Mouse (Mus musculus): ENCODE measurements around the gene Mapk9. TPM values are rescaled to one million over a fixed set of nuclear protein-coding genes. Genes with fewer than 3 reads are reported as not detected.

The Mapk9 gene
- total and polyA plus RNA-seq, 3 experiments, result 43.1 to 52.8 TPM; not detected in 1

- peaks cover 0 to 2% of the 10 kb centered on the region in 2 experiments; a peak in 1 of 4 replicates for H3K27me3 ChIP-seq (ENCODE audit: control insufficient read depth in 1 of 2, insufficient read depth in 2 of 2, low read length in 2 of 2)
- DNase-seq (ENCODE audit: low read depth, low spot score), result no peak
- no peaks in the 10 kb centered on the region for H3K79me2 ChIP-seq (ENCODE audit: control insufficient read depth, insufficient read depth, low read length, poor library complexity)
- H3K27ac ChIP-seq (ENCODE audit: control insufficient read depth, low read depth, low read length), result no peak overlapping the region
- no peaks in the 10 kb centered on the region for H3K9me3 ChIP-seq (replicated peaks; ENCODE audit: insufficient read depth, low read length)
- TF ChIP-seq GATA1 (IDR thresholded peaks at IDR 0.05; ENCODE audit: low read depth, low read length), result no peak
- TF ChIP-seq ZMIZ1 (IDR thresholded peaks at IDR 0.05; ENCODE audit: low read depth, low read length), result no peak
- TF ChIP-seq USF2 (IDR thresholded peaks at IDR 0.05; ENCODE audit: borderline replicate concordance in 1 of 2, insufficient read depth in 1 of 2, low read depth in 1 of 2, low read length in 2 of 2), result no peak
- TF ChIP-seq JUND (IDR thresholded peaks at IDR 0.05; ENCODE audit: low read depth, low read length), result no peak
- TF ChIP-seq MYC (IDR thresholded peaks at IDR 0.05; ENCODE audit: low read depth, low read length), result no peak
- no peak for TF ChIP-seq CHD1 (IDR thresholded peaks at IDR 0.05; ENCODE audit: low read depth, low read length)
- TF ChIP-seq CTCF (IDR thresholded peaks at IDR 0.05 in 2 of 3, conservative IDR thresholded peaks at IDR 0.05 in 1 of 3; ENCODE audit: control insufficient read depth in 1 of 3, insufficient read depth in 1 of 3, low read depth in 2 of 3, low read length in 3 of 3, poor library complexity in 1 of 3, severe bottlenecking in 1 of 3), result peak in 2 of 3 experiments; percentile 2 to 3; a peak in 1 of 6 replicates
- no peak for TF ChIP-seq MYB (IDR thresholded peaks at IDR 0.05; ENCODE audit: low read depth, low read length)
- H3K4me3 ChIP-seq (ENCODE audit: control insufficient read depth in 1 of 2, insufficient read depth in 1 of 2, low read depth in 2 of 2, low read length in 2 of 2), result no peak overlapping the region
- no peak overlapping the region for H3K9ac ChIP-seq (ENCODE audit: control insufficient read depth, low read depth, low read length, poor library complexity, severe bottlenecking)
- H3K36me3 ChIP-seq (ENCODE audit: control insufficient read depth in 1 of 2, insufficient read depth in 2 of 2, low read length in 2 of 2), result peaks cover 0 to 9% of the 10 kb centered on the region in 2 experiments; a peak in 2 of 4 replicates
- H3K4me1 ChIP-seq (ENCODE audit: control insufficient read depth in 1 of 2, insufficient read depth in 2 of 2, low read length in 2 of 2), result peaks cover 3 to 9% of the 10 kb centered on the region in 2 experiments; a peak in 3 of 4 replicates
Observed at GRCm38 (mm10) chr11:49927169-49927568, 80.6 kb downstream of the Mapk9 start.

DNA sequence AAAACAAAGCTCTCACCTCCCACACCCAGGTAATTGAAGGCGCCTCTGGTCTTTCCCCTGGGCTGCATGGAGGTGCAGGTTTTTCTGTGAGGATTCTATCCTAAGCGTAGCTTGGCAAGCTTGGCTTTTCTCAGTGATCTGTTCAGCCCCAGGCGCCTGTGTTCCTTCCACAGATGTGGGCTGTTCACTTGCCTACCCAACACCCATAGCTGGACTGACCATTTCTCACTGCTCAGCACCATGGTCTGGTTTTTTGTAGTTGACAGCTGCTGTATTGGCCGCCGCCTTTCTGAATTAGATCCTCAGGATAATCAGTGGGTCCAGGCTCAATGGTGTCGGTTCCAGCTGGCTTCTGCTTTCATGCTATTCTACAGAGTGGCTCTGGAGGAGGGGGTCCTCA, 81.1 kb downstream of the Mapk9 start:
- no peak overlapping the region for H3K27ac ChIP-seq (ENCODE audit: control insufficient read depth, low read depth, low read length)
- no peaks in the 10 kb centered on the region for H3K9me3 ChIP-seq (replicated peaks; ENCODE audit: insufficient read depth, low read length)
- no peak overlapping the region for H3K9ac ChIP-seq (ENCODE audit: control insufficient read depth, low read depth, low read length, poor library complexity, severe bottlenecking)
- H3K4me1 ChIP-seq (ENCODE audit: control insufficient read depth in 1 of 2, insufficient read depth in 2 of 2, low read length in 2 of 2), result peaks cover 3 to 9% of the 10 kb centered on the region in 2 experiments; a peak in 3 of 4 replicates
- H3K36me3 ChIP-seq (ENCODE audit: control insufficient read depth in 1 of 2, insufficient read depth in 2 of 2, low read length in 2 of 2), result peaks cover 0 to 9% of the 10 kb centered on the region in 2 experiments; a peak in 2 of 4 replicates
- no peak for DNase-seq (ENCODE audit: low read depth, low spot score)
- no peaks in the 10 kb centered on the region for H3K79me2 ChIP-seq (ENCODE audit: control insufficient read depth, insufficient read depth, low read length, poor library complexity)
- TF ChIP-seq MAFK (IDR thresholded peaks at IDR 0.05; ENCODE audit: borderline replicate concordance, low read depth, low read length) (no peak), E2F4 (IDR thresholded peaks at IDR 0.05; ENCODE audit: borderline replicate concordance, low read depth, low read length) (no peak), GABPA (IDR thresholded peaks at IDR 0.05; ENCODE audit: low read depth, low read length) (no peak), HCFC1 (IDR thresholded peaks at IDR 0.05; ENCODE audit: low read depth, low read length) (no peak)
- no peak overlapping the region for H3K4me3 ChIP-seq (ENCODE audit: control insufficient read depth in 1 of 2, insufficient read depth in 1 of 2, low read depth in 2 of 2, low read length in 2 of 2)
- H3K27me3 ChIP-seq (ENCODE audit: control insufficient read depth in 1 of 2, insufficient read depth in 2 of 2, low read length in 2 of 2), result peaks cover 0 to 2% of the 10 kb centered on the region in 2 experiments; a peak in 2 of 4 replicates

DNA sequence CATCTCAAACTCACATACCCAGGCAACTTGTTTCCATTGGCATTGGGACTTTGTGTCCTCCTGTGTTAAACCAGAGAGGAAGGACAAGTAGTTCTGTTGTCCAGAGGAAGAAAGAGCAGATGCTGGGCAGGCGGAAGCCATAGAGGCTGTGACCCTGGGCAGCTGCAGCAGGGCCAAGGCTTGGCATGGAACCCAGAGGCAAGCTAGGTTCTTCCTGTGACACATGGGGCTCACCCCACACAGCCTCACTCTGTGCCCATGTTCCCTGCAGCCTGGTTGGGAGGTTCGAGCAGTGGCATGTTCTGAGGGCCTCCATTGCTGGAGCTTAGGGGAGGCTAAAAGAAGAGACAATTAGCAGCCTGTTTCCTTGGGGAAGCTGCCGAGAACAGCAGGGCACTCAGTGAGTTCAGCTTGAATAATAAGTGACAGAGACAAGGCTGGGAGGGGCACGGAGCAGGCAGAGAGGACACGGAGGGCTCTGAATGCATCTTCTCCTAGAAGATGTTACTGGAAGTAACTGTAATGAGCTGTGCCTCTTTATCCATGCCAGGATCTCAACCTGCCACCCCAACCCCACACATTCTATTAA, 84.6 kb downstream of the Mapk9 start:
- no peak for TF ChIP-seq CHD2 (IDR thresholded peaks at IDR 0.05; ENCODE audit: low read length)
- TF ChIP-seq GATA1 (IDR thresholded peaks at IDR 0.05; ENCODE audit: low read depth, low read length), result no peak
- TF ChIP-seq CTCF (IDR thresholded peaks at IDR 0.05 in 2 of 3, conservative IDR thresholded peaks at IDR 0.05 in 1 of 3; ENCODE audit: control insufficient read depth in 1 of 3, insufficient read depth in 1 of 3, low read depth in 2 of 3, low read length in 3 of 3, poor library complexity in 1 of 3, severe bottlenecking in 1 of 3), result no peak
- TF ChIP-seq USF2 (IDR thresholded peaks at IDR 0.05; ENCODE audit: borderline replicate concordance in 1 of 2, insufficient read depth in 1 of 2, low read depth in 1 of 2, low read length in 2 of 2), result no peak
- TF ChIP-seq NELFE (IDR thresholded peaks at IDR 0.05; ENCODE audit: low read depth, low read length), result no peak
- no peak for TF ChIP-seq SMC3 (IDR thresholded peaks at IDR 0.05; ENCODE audit: low read depth, low read length)
- no peak for TF ChIP-seq SIN3A (IDR thresholded peaks at IDR 0.05; ENCODE audit: low read length)
- TF ChIP-seq TCF12 (IDR thresholded peaks at IDR 0.05; ENCODE audit: low read depth, low read length), result no peak
- no peak for TF ChIP-seq TAL1 (IDR thresholded peaks at IDR 0.05; ENCODE audit: low read length)
- no peak for TF ChIP-seq MAFK (IDR thresholded peaks at IDR 0.05; ENCODE audit: borderline replicate concordance, low read depth, low read length)
- no peak for TF ChIP-seq ZMIZ1 (IDR thresholded peaks at IDR 0.05; ENCODE audit: low read depth, low read length)
- TF ChIP-seq ZNF384 (IDR thresholded peaks at IDR 0.05; ENCODE audit: low read depth, low read length), result no peak
- no peak for TF ChIP-seq MAZ (IDR thresholded peaks at IDR 0.05; ENCODE audit: low read depth, low read length)
- H3K27ac ChIP-seq (ENCODE audit: control insufficient read depth, low read depth, low read length), result no peak overlapping the region
- peaks cover 3 to 7% of the 10 kb centered on the region in 2 experiments; a peak in 3 of 4 replicates for H3K4me1 ChIP-seq (ENCODE audit: control insufficient read depth in 1 of 2, insufficient read depth in 2 of 2, low read length in 2 of 2)
- no peak for DNase-seq (ENCODE audit: low read depth, low spot score)
- no peak overlapping the region for H3K9ac ChIP-seq (ENCODE audit: control insufficient read depth, low read depth, low read length, poor library complexity, severe bottlenecking)
- H3K79me2 ChIP-seq (ENCODE audit: control insufficient read depth, insufficient read depth, low read length, poor library complexity), result no peaks in the 10 kb centered on the region
- H3K9me3 ChIP-seq (replicated peaks; ENCODE audit: insufficient read depth, low read length), result no peaks in the 10 kb centered on the region
- peaks cover 3 to 10% of the 10 kb centered on the region in 2 experiments; a peak in 3 of 4 replicates for H3K27me3 ChIP-seq (ENCODE audit: control insufficient read depth in 1 of 2, insufficient read depth in 2 of 2, low read length in 2 of 2)
- no peak overlapping the region for H3K4me3 ChIP-seq (ENCODE audit: control insufficient read depth in 1 of 2, insufficient read depth in 1 of 2, low read depth in 2 of 2, low read length in 2 of 2)
- H3K36me3 ChIP-seq (ENCODE audit: control insufficient read depth in 1 of 2, insufficient read depth in 2 of 2, low read length in 2 of 2), result peaks cover 0 to 5% of the 10 kb centered on the region in 2 experiments; a peak in 2 of 4 replicates

All from MEL (cell line).